Mouse (Mus musculus) ES-E14 (cell line): Measurements from ENCODE around the gene Mgmt. TPM values are rescaled to one million over a fixed set of nuclear protein-coding genes. Genes with fewer than 3 reads are reported as not detected.

Experiments used
- DNase-seq: peaks from one replicate; pipeline ENCODE4 v3.0.0-alpha.2; 2013; ENCODE audit warnings: low read depth, low spot score
- H3K27ac ChIP-seq: 2 replicates; pipeline ENCODE4 v1.5.1; 2012; ENCODE audit warnings: low read depth, mild to moderate bottlenecking, low read length, moderate library complexity, mixed read lengths; ENCODE audit not compliant: poor library complexity, insufficient read depth, severe bottlenecking
- H3K36me3 ChIP-seq: 2 replicates; pipeline ENCODE4 v1.6.1; 2012; ENCODE audit warnings: mild to moderate bottlenecking, low read length, moderate library complexity, mixed read lengths; ENCODE audit not compliant: control insufficient read depth, poor library complexity, insufficient read depth, severe bottlenecking
- H3K4me1 ChIP-seq, 2 experiments: fragments of 150-350 bp in 1 of 2; sonication (generic) in 1 of 2; 2 replicates each; pipeline ENCODE4 v1.6.1; 2012; ENCODE audit warnings: low read length in 2 of 2, mild to moderate bottlenecking in 1 of 2, mixed read lengths in 1 of 2; ENCODE audit not compliant: control insufficient read depth in 2 of 2, insufficient read depth in 2 of 2, poor library complexity in 1 of 2
- H3K4me3 ChIP-seq, 2 experiments: fragments of 150-350 bp in 1 of 2; sonication (generic) in 1 of 2; 2 replicates each; pipeline ENCODE4 v1.5.1; 2012; ENCODE audit warnings: low read length in 2 of 2, low read depth in 1 of 2, mild to moderate bottlenecking in 1 of 2, mixed read lengths in 1 of 2; ENCODE audit not compliant: insufficient read depth in 1 of 2, poor library complexity in 1 of 2, severe bottlenecking in 1 of 2
- H3K9ac ChIP-seq: 2 replicates; pipeline ENCODE4 v1.6.1; 2012; ENCODE audit warnings: low read depth, mild to moderate bottlenecking, low read length, mixed read lengths; ENCODE audit not compliant: poor library complexity, insufficient read depth, severe bottlenecking
- H3K9me3 ChIP-seq: fragments of 150-350 bp; sonication (generic); 2 replicates; pipeline ENCODE4 v1.6.1; 2012; ENCODE audit warnings: low read depth, mild to moderate bottlenecking, low read length; ENCODE audit not compliant: control insufficient read depth, insufficient read depth
- CHD2 ChIP-seq: IDR thresholded peaks from 2 replicates; pipeline ENCODE4 v1.6.1; 2014; ENCODE audit warnings: mild to moderate bottlenecking, low read depth, low read length, inconsistent platforms
- HCFC1 ChIP-seq: IDR thresholded peaks from 2 replicates; pipeline ENCODE4 v1.6.1; 2012; ENCODE audit warnings: low read length, inconsistent platforms, borderline replicate concordance; ENCODE audit not compliant: insufficient read depth
- MAFK ChIP-seq: IDR thresholded peaks from 2 replicates; pipeline ENCODE4 v1.6.1; 2014; ENCODE audit warnings: mild to moderate bottlenecking, low read depth, low read length, inconsistent platforms; ENCODE audit not compliant: insufficient read depth
- ZC3H11A ChIP-seq: IDR thresholded peaks from 2 replicates; pipeline ENCODE4 v1.6.1; 2012; ENCODE audit warnings: low read depth, mild to moderate bottlenecking, inconsistent platforms, low read length, borderline replicate concordance
- ZNF384 ChIP-seq: IDR thresholded peaks from 2 replicates; pipeline ENCODE4 v1.6.1; 2012; ENCODE audit warnings: low read depth, low read length, inconsistent platforms
- in situ Hi-C, 2 experiments: fragments of 600-800 bp; cut with MboI; formaldehyde crosslinking; loops; one replicate each; pipeline ENCODE4 v1.15.1; 2025; ENCODE audit warnings: low sequenced_read_pairs in 2 of 2, inconsistent platforms in 1 of 2; ENCODE audit not compliant: unreplicated experiment in 2 of 2
- total RNA-seq: library from RNA; depleted of rRNA; stranded (reverse); fragments of 300-350 nt; gene quantifications from 2 replicates; pipeline ENCODE4 v1.2.3, GENCODE M21; 2012

Mgmt gene
- total RNA-seq, 1 experiment = 6.4 TPM

DNA sequence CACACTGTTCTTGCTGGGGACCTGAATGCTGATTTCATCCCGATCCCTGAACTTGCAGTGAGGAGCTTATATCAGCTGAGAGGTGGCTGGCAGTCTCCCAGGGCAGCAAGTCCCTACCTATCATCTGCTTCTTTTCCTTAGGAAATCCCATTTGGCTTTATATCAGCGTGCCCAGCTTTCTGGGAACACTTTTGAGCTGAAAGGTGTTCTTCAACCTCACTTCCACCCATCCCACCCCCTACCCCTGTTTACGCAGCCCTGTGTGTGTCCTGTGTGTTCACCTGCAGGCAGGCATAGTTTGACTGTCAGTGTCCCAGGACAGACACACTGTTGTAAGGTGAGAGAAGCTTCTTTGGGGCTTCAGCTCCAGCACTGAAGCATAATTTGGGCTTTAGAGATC, 119.0 kb downstream of the Mgmt start:
- Histone ChIP-seq H3K4me1 (no peaks in the 10 kb centered on the region), H3K4me3 (no peak overlapping the region), H3K36me3 (no peaks in the 10 kb centered on the region), H3K9me3 (no peaks in the 10 kb centered on the region), H3K27ac (no peak overlapping the region), H3K9ac (no peak overlapping the region)
- TF ChIP-seq CHD2 (no peak), HCFC1 (no peak), MAFK (no peak), ZC3H11A (no peak), ZNF384 (no peak)
- no peak for DNase-seq
- in situ Hi-C loops = no loop called here

DNA sequence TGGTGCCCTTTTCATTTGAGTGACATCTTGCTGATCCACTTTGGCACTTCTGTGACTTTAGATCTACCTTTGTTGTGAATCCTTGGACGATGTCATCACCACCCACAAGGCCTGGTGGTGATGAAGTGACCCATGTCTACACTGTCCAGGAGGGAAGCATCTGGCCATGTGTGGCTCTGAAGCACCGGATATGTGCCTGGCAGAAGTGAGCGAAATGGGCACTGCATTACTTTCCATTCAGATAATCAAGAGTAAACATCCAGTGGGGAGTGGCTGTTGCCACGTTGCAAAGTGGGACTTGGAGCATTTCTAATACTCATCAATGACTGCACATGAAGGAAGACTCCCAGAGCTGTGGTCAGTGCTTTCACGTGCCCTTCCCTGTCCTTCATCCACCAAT, 124.2 kb downstream of the Mgmt start:
- no peak overlapping the region for H3K4me3 ChIP-seq
- no peak for DNase-seq
- no peaks in the 10 kb centered on the region for H3K9me3 ChIP-seq
- TF ChIP-seq ZC3H11A (no peak), HCFC1 (no peak), CHD2 (no peak), ZNF384 (no peak), MAFK (no peak)
- in situ Hi-C loops = no loop called here
- H3K27ac ChIP-seq = no peak overlapping the region
- H3K36me3 ChIP-seq = no peaks in the 10 kb centered on the region
- no peak overlapping the region for H3K9ac ChIP-seq
- no peaks in the 10 kb centered on the region for H3K4me1 ChIP-seq

DNA sequence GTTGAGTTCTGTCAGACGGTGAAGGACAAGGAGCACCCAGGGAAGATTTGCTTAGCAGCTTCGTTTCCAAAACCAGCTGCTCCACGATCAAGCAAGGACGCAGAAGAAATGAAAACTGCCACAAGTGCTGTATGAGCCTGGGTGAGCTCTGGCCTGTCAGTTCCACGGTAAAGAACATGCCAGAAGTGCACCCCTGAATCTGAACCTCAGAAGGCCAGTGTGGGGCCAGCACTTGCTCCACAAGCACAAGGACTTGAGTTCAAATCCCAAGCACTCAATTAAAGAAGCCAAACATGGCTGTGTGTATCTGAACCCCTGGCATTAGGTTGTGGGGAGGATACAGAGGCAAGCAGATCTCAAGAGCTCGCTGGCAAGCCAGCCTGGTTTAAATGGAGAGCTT, 125.8 kb downstream of the Mgmt start:
- H3K9ac ChIP-seq = no peak overlapping the region
- no peaks in the 10 kb centered on the region for H3K9me3 ChIP-seq
- H3K36me3 ChIP-seq = no peaks in the 10 kb centered on the region
- H3K4me1 ChIP-seq = no peaks in the 10 kb centered on the region
- DNase-seq = no peak
- in situ Hi-C loops = no loop called here
- H3K4me3 ChIP-seq = no peak overlapping the region
- TF ChIP-seq ZNF384 (no peak), CHD2 (no peak), HCFC1 (no peak), MAFK (no peak), ZC3H11A (no peak)
- no peak overlapping the region for H3K27ac ChIP-seq

DNA sequence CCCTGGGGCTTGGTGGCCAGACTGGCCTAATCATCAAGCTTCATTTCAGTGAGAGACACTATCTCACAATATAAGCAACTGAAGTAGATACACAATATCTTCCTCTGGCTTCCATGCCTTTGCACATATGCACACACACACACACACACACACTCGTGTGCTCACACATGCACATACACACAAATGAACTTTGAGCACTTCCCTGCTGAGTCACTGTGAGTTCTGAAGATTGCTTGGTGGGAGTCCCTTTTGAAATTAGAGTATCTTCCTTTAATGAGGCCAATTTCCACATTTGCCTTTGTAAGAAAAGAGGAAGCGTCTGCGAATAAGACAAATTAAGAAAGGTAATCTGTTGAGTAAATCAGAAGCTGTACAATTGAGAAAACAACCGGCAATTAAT, 136.4 kb downstream of the Mgmt start:
- H3K27ac ChIP-seq = no peak overlapping the region
- H3K4me1 ChIP-seq = no peaks in the 10 kb centered on the region
- no peaks in the 10 kb centered on the region for H3K36me3 ChIP-seq
- H3K4me3 ChIP-seq = no peak overlapping the region
- no peak for DNase-seq
- H3K9ac ChIP-seq = no peak overlapping the region
- in situ Hi-C loops = no loop called here
- TF ChIP-seq ZNF384 = no peak
- H3K9me3 ChIP-seq = no peaks in the 10 kb centered on the region

DNA sequence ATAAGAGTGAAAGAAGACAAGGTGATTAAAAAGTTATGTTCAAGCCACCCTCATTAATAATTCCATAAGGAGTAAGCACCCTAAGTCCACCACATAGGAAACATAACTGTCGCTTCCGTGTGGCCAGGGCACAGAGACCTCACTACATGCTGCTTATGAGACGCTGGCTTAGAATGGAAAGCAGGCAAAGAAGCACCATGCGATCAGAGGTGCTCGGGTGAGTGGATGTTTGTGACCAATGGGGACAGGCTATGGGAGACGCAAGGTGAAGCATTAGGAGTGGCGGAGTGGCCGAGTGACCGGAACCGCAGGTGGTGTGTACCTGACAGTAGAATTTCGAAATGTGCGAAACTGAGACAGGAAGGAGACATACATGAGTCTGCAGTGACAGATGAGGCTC, 138.8 kb downstream of the Mgmt start:
- Histone ChIP-seq H3K36me3 (no peaks in the 10 kb centered on the region), H3K27ac (no peak overlapping the region), H3K4me1 (no peaks in the 10 kb centered on the region), H3K4me3 (no peak overlapping the region), H3K9me3 (no peaks in the 10 kb centered on the region), H3K9ac (no peak overlapping the region)
- DNase-seq = no peak
- in situ Hi-C loops = no loop called here
- TF ChIP-seq HCFC1 (no peak), ZNF384 (no peak), ZC3H11A (no peak), CHD2 (no peak), MAFK (no peak)
